8 mouse cellular contexts compared by ENCODE assay signal in the genomic region with DNA sequence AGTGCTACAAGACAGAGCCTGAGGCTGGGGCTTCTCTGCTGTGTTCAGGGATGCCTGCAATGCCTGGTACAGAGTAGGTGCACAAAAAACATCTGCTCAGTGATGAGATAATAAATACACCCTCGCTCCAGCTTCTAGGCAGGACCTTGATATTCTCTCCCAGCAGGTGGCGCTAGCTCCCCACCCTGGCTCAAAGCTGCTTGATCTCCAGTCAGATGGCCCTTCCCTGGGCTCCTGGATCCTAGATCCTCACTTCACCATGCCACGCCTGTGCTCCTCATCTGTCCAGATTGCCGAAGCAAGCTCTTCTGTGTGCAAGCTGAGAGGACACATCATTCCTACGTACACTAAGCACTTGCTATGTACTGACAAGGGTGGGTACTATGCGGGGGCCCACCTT. TPM values are rescaled to one million over a fixed set of nuclear protein-coding genes. Genes with fewer than 3 reads are reported as not detected.
A peak's percentile ranks its signal among the peaks of the same experiment; 100 is the strongest.
DNase-seq lines count a peak whose midpoint lies in the region; ATAC-seq and TF ChIP-seq lines count a peak whose summit lies in the region.

No protein-coding gene starts in this region.

- H3K27ac ChIP-seq in thymus, adult 2 months (ENCODE audit: control insufficient read depth, insufficient read depth, low read length) = no peak overlapping the region
- H3K27ac ChIP-seq in kidney, embryonic 15.5 days = no peak overlapping the region
- no peak overlapping the region for H3K27ac ChIP-seq in liver, embryonic 14.5 days

- TF ChIP-seq CTCF in thymus, adult 2 months (IDR thresholded peaks at IDR 0.05; ENCODE audit: borderline replicate concordance, control insufficient read depth, extremely low read depth, insufficient read depth, low read length, poor library complexity) = peak; percentile 62; the same call in 1 of the 2 replicates
- peak; percentile 82 for TF ChIP-seq CTCF in liver, embryonic 14.5 days (IDR thresholded peaks at IDR 0.05; ENCODE audit: low read depth)

- H3K36me3 ChIP-seq in thymus, adult 2 months (ENCODE audit: control insufficient read depth, insufficient read depth, low read length) = no peaks in the 10 kb centered on the region
- H3K36me3 ChIP-seq in kidney, embryonic 15.5 days = peaks cover 18% of the 10 kb centered on the region; the same call in 1 of the 2 replicates
- H3K36me3 ChIP-seq in liver, embryonic 14.5 days (replicated peaks; ENCODE audit: control insufficient read depth, insufficient read depth, low read depth) = no peaks in the 10 kb centered on the region

- DNase-seq in thymus, adult 2 months = peak; percentile 48
- no peak for DNase-seq in thymus, adult 18-20 months
- DNase-seq in c-Kit-positive CD71-positive TER-119-positive erythroid progenitor cells, embryonic 14.5 days (ENCODE audit: low spot score) = peak; percentile 37
- DNase-seq in frontal cortex, postnatal 36 days (ENCODE audit: low spot score in 2 of 2) = peak; percentile 77 to 80
- no peak for DNase-seq in liver, embryonic 14.5 days (ENCODE audit: low read depth in 3 of 3, low spot score in 3 of 3)
- DNase-seq in right cerebral cortex, adult 2 months (ENCODE audit: low spot score in 2 of 2) = peak; percentile 81 to 82
- peak; percentile 49 for DNase-seq in yolk sac, embryonic 10.5 days (ENCODE audit: low spot score)

- WGBS in thymus, adult 2 months = 65% methylated on average over 6 of the region's 6 CpGs
- WGBS in kidney, embryonic 15.5 days = 41% methylated on average over 6 of the region's 6 CpGs
- WGBS in liver, embryonic 14.5 days (ENCODE audit: insufficient replicate concordance) = 41% methylated on average over 6 of the region's 6 CpGs

- H3K4me1 ChIP-seq in thymus, adult 2 months (replicated peaks; ENCODE audit: control insufficient read depth, insufficient read depth, low read length) = no peaks in the 10 kb centered on the region
- no peaks in the 10 kb centered on the region for H3K4me1 ChIP-seq in kidney, embryonic 15.5 days
- H3K4me1 ChIP-seq in liver, embryonic 14.5 days (replicated peaks; ENCODE audit: control insufficient read depth in 2 of 2, insufficient read depth in 2 of 2, low read length in 1 of 2) = no peaks in the 10 kb centered on the region

- TF ChIP-seq POLR2A in thymus, adult 2 months (IDR thresholded peaks at IDR 0.05; ENCODE audit: control insufficient read depth, extremely low read depth, insufficient read depth, low read length, poor library complexity) = no peak

- no peaks in the 10 kb centered on the region for H3K9me3 ChIP-seq in kidney, embryonic 15.5 days (replicated peaks)
- no peaks in the 10 kb centered on the region for H3K9me3 ChIP-seq in liver, embryonic 14.5 days (ENCODE audit: control insufficient read depth, low read length)

- no peak overlapping the region for H3K4me3 ChIP-seq in thymus, adult 2 months (ENCODE audit: control insufficient read depth, insufficient read depth, low read length)
- H3K4me3 ChIP-seq in kidney, embryonic 15.5 days (replicated peaks) = no peak overlapping the region
- H3K4me3 ChIP-seq in liver, embryonic 14.5 days (ENCODE audit: insufficient read depth in 1 of 2, low read depth in 2 of 2, low read length in 2 of 2) = no peak overlapping the region

- TF ChIP-seq EP300 in liver, embryonic 14.5 days (IDR thresholded peaks at IDR 0.05; ENCODE audit: low read depth) = no peak

- H3K4me2 ChIP-seq in kidney, embryonic 15.5 days = no peak overlapping the region
- no peak overlapping the region for H3K4me2 ChIP-seq in liver, embryonic 14.5 days (ENCODE audit: low read depth)

- no peaks in the 10 kb centered on the region for H3K27me3 ChIP-seq in thymus, adult 2 months (ENCODE audit: control insufficient read depth, insufficient read depth, low read length)
- H3K27me3 ChIP-seq in kidney, embryonic 15.5 days = no peaks in the 10 kb centered on the region
- H3K27me3 ChIP-seq in liver, embryonic 14.5 days (ENCODE audit: control insufficient read depth, insufficient read depth, low read length) = no peaks in the 10 kb centered on the region

- 0 out of 2 replicates have a peak, but pooled peaks have one; percentile 26 for ATAC-seq in kidney, embryonic 15.5 days (replicated peaks; ENCODE audit: low FRiP score)
- no peak for ATAC-seq in liver, embryonic 14.5 days (ENCODE audit: insufficient read depth)

- H3K9ac ChIP-seq in kidney, embryonic 15.5 days = no peak overlapping the region
- H3K9ac ChIP-seq in liver, embryonic 14.5 days (replicated peaks) = no peak overlapping the region

RNA-seq across cellular contexts. Expression of gene Htra3, which starts 21.5 kb away (rescaled TPM):
- polyA plus RNA-seq in thymus, adult 2 months (2012; rRNA removed) = 24.1 and 37.3 TPM in 2 replicates
- 16.1 and 16.4 TPM in 2 replicates for polyA plus RNA-seq in kidney, embryonic 15.5 days (2015; fragmentation: Nextera tagmentation; extraction: Ambion mirVana)
- polyA plus RNA-seq in liver, embryonic 14.5 days (2012; rRNA removed) = 0.46 and 0.80 TPM in 2 replicates
- 0.99 and 1.5 TPM in 2 replicates for polyA plus RNA-seq in liver, embryonic 14.5 days (2014; fragmentation: Nextera tagmentation; extraction: Ambion mirVana)

RNA-seq across cellular contexts. Expression of gene Sh3tc1, which starts 38.7 kb away (rescaled TPM):
- polyA plus RNA-seq in thymus, adult 2 months (2012; rRNA removed) = 4.4 and 5.2 TPM in 2 replicates
- polyA plus RNA-seq in kidney, embryonic 15.5 days (2015; fragmentation: Nextera tagmentation; extraction: Ambion mirVana) = 16.6 and 20.4 TPM in 2 replicates
- 0.93 and 0.98 TPM in 2 replicates for polyA plus RNA-seq in liver, embryonic 14.5 days (2012; rRNA removed)
- polyA plus RNA-seq in liver, embryonic 14.5 days (2014; fragmentation: Nextera tagmentation; extraction: Ambion mirVana) = 1.5 and 1.8 TPM in 2 replicates

RNA-seq across cellular contexts. Expression of gene Ablim2, which starts 56.6 kb away (rescaled TPM):
- 4.0 and 4.5 TPM in 2 replicates for polyA plus RNA-seq in thymus, adult 2 months (2012; rRNA removed)
- polyA plus RNA-seq in kidney, embryonic 15.5 days (2015; fragmentation: Nextera tagmentation; extraction: Ambion mirVana) = 1.7 and 2.7 TPM in 2 replicates
- polyA plus RNA-seq in liver, embryonic 14.5 days (2012; rRNA removed) = 0.10 and 0.16 TPM in 2 replicates
- polyA plus RNA-seq in liver, embryonic 14.5 days (2014; fragmentation: Nextera tagmentation; extraction: Ambion mirVana) = 0.13 TPM in 1 of 2 replicates, not detected in the other

Comparison
In these comparisons a context has a peak if more than half of its experiments do, and no peak if none do; other contexts are left out.
1. DNase-seq: peak in thymus, adult 2 months (single experiment), c-Kit-positive CD71-positive TER-119-positive erythroid progenitor cells, embryonic 14.5 days (single experiment), frontal cortex, postnatal 36 days (2 of 2), right cerebral cortex, adult 2 months (2 of 2) and yolk sac, embryonic 10.5 days (single experiment); none in thymus, adult 18-20 months (0 of 2) and liver, embryonic 14.5 days (0 of 3).